ENCODE assay signal across 8 mouse cellular contexts in the genomic region with DNA sequence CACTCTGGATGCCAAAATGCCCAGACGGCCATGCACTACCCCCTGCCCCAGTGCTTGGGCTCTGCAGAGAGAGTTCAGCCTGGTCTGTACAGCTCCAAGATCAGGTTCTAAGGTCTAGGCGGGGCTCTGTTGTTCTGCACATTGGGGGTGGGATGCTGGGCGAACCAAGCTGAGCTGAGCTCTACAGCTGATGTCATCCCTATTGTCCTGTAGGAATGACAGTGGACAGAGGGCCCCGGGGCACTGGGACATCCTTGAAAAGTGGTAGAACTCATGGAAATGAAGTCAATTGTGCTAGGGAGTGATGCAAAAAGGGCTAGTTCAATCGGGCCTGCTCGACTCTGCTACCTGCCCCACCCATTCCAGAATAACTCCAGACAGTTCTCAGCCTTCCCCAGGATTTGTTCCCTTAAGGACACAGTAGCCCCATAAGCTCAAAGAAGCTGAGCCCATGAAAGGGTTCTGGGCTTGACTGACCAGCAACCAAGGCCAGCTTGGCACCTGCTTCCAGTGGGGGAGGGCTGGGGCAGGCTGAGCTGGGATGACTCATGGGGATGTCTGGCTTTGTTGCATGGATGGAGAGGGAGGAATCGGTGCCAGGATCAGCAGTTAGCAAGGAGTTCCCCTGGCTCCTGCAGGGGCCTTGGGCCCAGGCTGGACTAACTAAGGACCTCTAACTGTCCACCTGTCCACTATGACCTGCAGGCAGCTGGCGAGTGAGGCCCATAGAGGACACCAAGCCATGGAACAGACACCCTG. TPM values are rescaled to one million over a fixed set of nuclear protein-coding genes. Genes with fewer than 3 reads are reported as not detected.
DNase-seq lines count a peak whose midpoint lies in the region; ATAC-seq and TF ChIP-seq lines count a peak whose summit lies in the region.

No protein-coding gene starts in this region.

- no peaks in the 10 kb centered on the region for H3K9me3 ChIP-seq in kidney, postnatal 0 days (replicated peaks; ENCODE audit: low read length)
- no peaks in the 10 kb centered on the region for H3K9me3 ChIP-seq in kidney, embryonic 14.5 days (ENCODE audit: control insufficient read depth, low read length)
- H3K9me3 ChIP-seq in heart, postnatal 0 days (replicated peaks; ENCODE audit: control insufficient read depth, low read length): no peaks in the 10 kb centered on the region
- H3K9me3 ChIP-seq in lung, embryonic 16.5 days (ENCODE audit: control insufficient read depth, low read length): no peaks in the 10 kb centered on the region
- no peaks in the 10 kb centered on the region for H3K9me3 ChIP-seq in forebrain, embryonic 13.5 days (replicated peaks)

- DNase-seq in kidney, postnatal 0 days (ENCODE audit: low spot score): no peak
- DNase-seq in Muller cell, postnatal 12 days (ENCODE audit: inconsistent ontology term): peak; percentile 96
- peak; percentile 84 to 88 for DNase-seq in cerebellum, postnatal 10 days
- peak; percentile 63 for DNase-seq in heart, postnatal 0 days (ENCODE audit: low spot score)
- DNase-seq in urinary bladder, postnatal 4 days (ENCODE audit: low spot score in 2 of 2): peak; percentile 75 to 83

- H3K4me2 ChIP-seq in kidney, postnatal 0 days (ENCODE audit: low read length): no peak overlapping the region
- H3K4me2 ChIP-seq in kidney, embryonic 14.5 days (replicated peaks; ENCODE audit: low read depth, low read length): no peak overlapping the region
- no peak overlapping the region for H3K4me2 ChIP-seq in heart, postnatal 0 days (ENCODE audit: low read depth, low read length)
- no peak overlapping the region for H3K4me2 ChIP-seq in lung, embryonic 16.5 days (ENCODE audit: low read depth, low read length)
- no peak overlapping the region for H3K4me2 ChIP-seq in forebrain, embryonic 13.5 days

- no peak overlapping the region for H3K4me3 ChIP-seq in kidney, postnatal 0 days (replicated peaks; ENCODE audit: low read depth, low read length)
- H3K4me3 ChIP-seq in kidney, embryonic 14.5 days (ENCODE audit: low read length): no peak overlapping the region
- H3K4me3 ChIP-seq in heart, postnatal 0 days (ENCODE audit: low read depth, low read length): no peak overlapping the region
- no peak overlapping the region for H3K4me3 ChIP-seq in lung, embryonic 16.5 days (ENCODE audit: low read length)
- no peak overlapping the region for H3K4me3 ChIP-seq in forebrain, embryonic 13.5 days

- H3K36me3 ChIP-seq in kidney, postnatal 0 days (ENCODE audit: insufficient read depth, low read length): no peaks in the 10 kb centered on the region
- H3K36me3 ChIP-seq in kidney, embryonic 14.5 days (ENCODE audit: control insufficient read depth, insufficient read depth, low read length): no peaks in the 10 kb centered on the region
- no peaks in the 10 kb centered on the region for H3K36me3 ChIP-seq in heart, postnatal 0 days (replicated peaks; ENCODE audit: control insufficient read depth, insufficient read depth, low read length)
- no peaks in the 10 kb centered on the region for H3K36me3 ChIP-seq in lung, embryonic 16.5 days (ENCODE audit: control insufficient read depth, insufficient read depth, low read length)
- no peaks in the 10 kb centered on the region for H3K36me3 ChIP-seq in forebrain, embryonic 13.5 days (ENCODE audit: poor library complexity, severe bottlenecking)

- H3K9ac ChIP-seq in kidney, postnatal 0 days (ENCODE audit: low read depth, low read length): no peak overlapping the region
- H3K9ac ChIP-seq in kidney, embryonic 14.5 days (ENCODE audit: low read depth, low read length): no peak overlapping the region
- no peak overlapping the region for H3K9ac ChIP-seq in heart, postnatal 0 days (replicated peaks; ENCODE audit: low read depth, low read length)
- H3K9ac ChIP-seq in lung, embryonic 16.5 days (ENCODE audit: low read length): no peak overlapping the region
- no peak overlapping the region for H3K9ac ChIP-seq in forebrain, embryonic 13.5 days

- 72% methylated on average over 8 of the region's 8 CpGs for WGBS in kidney, postnatal 0 days
- 81% methylated on average over 8 of the region's 8 CpGs for WGBS in kidney, embryonic 14.5 days
- 50% methylated on average over 8 of the region's 8 CpGs for WGBS in heart, postnatal 0 days
- WGBS in lung, embryonic 16.5 days: 65% methylated on average over 8 of the region's 8 CpGs
- 71% methylated on average over 8 of the region's 8 CpGs for WGBS in forebrain, embryonic 13.5 days

- H3K4me1 ChIP-seq in kidney, postnatal 0 days (replicated peaks; ENCODE audit: insufficient read depth, low read length): peaks cover 31% of the 10 kb centered on the region
- peaks cover 38% of the 10 kb centered on the region for H3K4me1 ChIP-seq in kidney, embryonic 14.5 days (ENCODE audit: control insufficient read depth, insufficient read depth, low read length)
- H3K4me1 ChIP-seq in heart, postnatal 0 days (ENCODE audit: control insufficient read depth, insufficient read depth): peaks cover 79% of the 10 kb centered on the region
- peaks cover 71% of the 10 kb centered on the region for H3K4me1 ChIP-seq in lung, embryonic 16.5 days (replicated peaks; ENCODE audit: control insufficient read depth, insufficient read depth, low read length)
- peaks cover 27% of the 10 kb centered on the region for H3K4me1 ChIP-seq in forebrain, embryonic 13.5 days

- no peak for ATAC-seq in kidney, postnatal 0 days (replicated peaks; ENCODE audit: low FRiP score, low read depth)
- no peak for ATAC-seq in kidney, embryonic 14.5 days (ENCODE audit: low FRiP score, low TSS enrichment)
- ATAC-seq in heart, postnatal 0 days (ENCODE audit: insufficient read depth, low read depth): no peak
- ATAC-seq in lung, embryonic 16.5 days (ENCODE audit: low read depth): no peak
- ATAC-seq in forebrain, embryonic 13.5 days: no peak

- no peaks in the 10 kb centered on the region for H3K27me3 ChIP-seq in kidney, postnatal 0 days (ENCODE audit: insufficient read depth, low read length)
- no peaks in the 10 kb centered on the region for H3K27me3 ChIP-seq in kidney, embryonic 14.5 days (ENCODE audit: control insufficient read depth, insufficient read depth, low read length)
- H3K27me3 ChIP-seq in heart, postnatal 0 days (ENCODE audit: control insufficient read depth, insufficient read depth, low read length): no peaks in the 10 kb centered on the region
- H3K27me3 ChIP-seq in lung, embryonic 16.5 days (ENCODE audit: control insufficient read depth, insufficient read depth, low read depth, low read length): no peaks in the 10 kb centered on the region
- H3K27me3 ChIP-seq in forebrain, embryonic 13.5 days: no peaks in the 10 kb centered on the region

- H3K27ac ChIP-seq in kidney, postnatal 0 days: 0 out of 2 replicates have a peak overlapping the region, but pooled peaks have one; percentile 13
- H3K27ac ChIP-seq in kidney, embryonic 14.5 days (ENCODE audit: low read depth, low read length): no peak overlapping the region
- peak overlapping the region; percentile 58 for H3K27ac ChIP-seq in heart, postnatal 0 days (ENCODE audit: low read depth)
- H3K27ac ChIP-seq in lung, embryonic 16.5 days (ENCODE audit: low read length): peak overlapping the region; percentile 56
- H3K27ac ChIP-seq in forebrain, embryonic 13.5 days: no peak overlapping the region

- TF ChIP-seq EP300 in heart, postnatal 0 days (IDR thresholded peaks at IDR 0.05; ENCODE audit: low read depth): no peak

- no peak for TF ChIP-seq CTCF in kidney, postnatal 0 days (IDR thresholded peaks at IDR 0.05; ENCODE audit: low read depth)
- no peak for TF ChIP-seq CTCF in heart, postnatal 0 days (IDR thresholded peaks at IDR 0.05; ENCODE audit: low read depth)

RNA-seq across cellular contexts. Expression of a gene that starts 8.8 kb away (rescaled TPM):
- polyA plus RNA-seq in kidney, postnatal 0 days (2015; fragmentation: Nextera tagmentation; extraction: Ambion mirVana): 1.0 and 1.1 TPM in 2 replicates
- polyA plus RNA-seq in kidney, embryonic 14.5 days (2014; fragmentation: Nextera tagmentation; extraction: Ambion mirVana): 0.79 and 0.97 TPM in 2 replicates
- total RNA-seq in heart, postnatal 0 days (2014; rRNA removed; ENCODE audit: low replicate concordance): 0.46 and 0.50 TPM in 2 replicates
- 1.1 and 1.7 TPM in 2 replicates for polyA plus RNA-seq in heart, postnatal 0 days (2015; fragmentation: Nextera tagmentation; extraction: Ambion mirVana)
- polyA plus RNA-seq in lung, embryonic 16.5 days (2015; fragmentation: Nextera tagmentation; extraction: Ambion mirVana): 2.6 and 3.3 TPM in 2 replicates
- polyA plus RNA-seq in forebrain, embryonic 13.5 days (2015; fragmentation: Nextera tagmentation; extraction: Ambion mirVana): 0.81 and 0.83 TPM in 2 replicates

RNA-seq across cellular contexts. Expression of a gene that starts 38.9 kb away (rescaled TPM):
- polyA plus RNA-seq in kidney, postnatal 0 days (2015; fragmentation: Nextera tagmentation; extraction: Ambion mirVana): 621 and 647 TPM in 2 replicates
- 477 and 494 TPM in 2 replicates for polyA plus RNA-seq in kidney, embryonic 14.5 days (2014; fragmentation: Nextera tagmentation; extraction: Ambion mirVana)
- total RNA-seq in heart, postnatal 0 days (2014; rRNA removed; ENCODE audit: low replicate concordance): 1,221 and 1,316 TPM in 2 replicates
- polyA plus RNA-seq in heart, postnatal 0 days (2015; fragmentation: Nextera tagmentation; extraction: Ambion mirVana): 793 and 811 TPM in 2 replicates
- polyA plus RNA-seq in lung, embryonic 16.5 days (2015; fragmentation: Nextera tagmentation; extraction: Ambion mirVana): 765 and 788 TPM in 2 replicates
- 217 and 236 TPM in 2 replicates for polyA plus RNA-seq in forebrain, embryonic 13.5 days (2015; fragmentation: Nextera tagmentation; extraction: Ambion mirVana)

RNA-seq across cellular contexts. Expression of a gene that starts 44.5 kb away (rescaled TPM):
- polyA plus RNA-seq in kidney, postnatal 0 days (2015; fragmentation: Nextera tagmentation; extraction: Ambion mirVana): 0.60 and 1.2 TPM in 2 replicates
- polyA plus RNA-seq in kidney, embryonic 14.5 days (2014; fragmentation: Nextera tagmentation; extraction: Ambion mirVana): 0.43 and 0.67 TPM in 2 replicates
- not detected in 2 replicates for total RNA-seq in heart, postnatal 0 days (2014; rRNA removed; ENCODE audit: low replicate concordance)
- polyA plus RNA-seq in heart, postnatal 0 days (2015; fragmentation: Nextera tagmentation; extraction: Ambion mirVana): not detected in 2 replicates
- 3.2 and 3.4 TPM in 2 replicates for polyA plus RNA-seq in lung, embryonic 16.5 days (2015; fragmentation: Nextera tagmentation; extraction: Ambion mirVana)
- 0.21 TPM in 1 of 2 replicates, not detected in the other for polyA plus RNA-seq in forebrain, embryonic 13.5 days (2015; fragmentation: Nextera tagmentation; extraction: Ambion mirVana)

RNA-seq across cellular contexts. Expression of a gene that starts 55.5 kb away (rescaled TPM):
- 69.1 and 72.3 TPM in 2 replicates for polyA plus RNA-seq in kidney, postnatal 0 days (2015; fragmentation: Nextera tagmentation; extraction: Ambion mirVana)
- polyA plus RNA-seq in kidney, embryonic 14.5 days (2014; fragmentation: Nextera tagmentation; extraction: Ambion mirVana): 74.4 and 95.1 TPM in 2 replicates
- 61.9 and 71.7 TPM in 2 replicates for total RNA-seq in heart, postnatal 0 days (2014; rRNA removed; ENCODE audit: low replicate concordance)
- 33.7 and 34.0 TPM in 2 replicates for polyA plus RNA-seq in heart, postnatal 0 days (2015; fragmentation: Nextera tagmentation; extraction: Ambion mirVana)
- polyA plus RNA-seq in lung, embryonic 16.5 days (2015; fragmentation: Nextera tagmentation; extraction: Ambion mirVana): 98.9 and 100 TPM in 2 replicates
- polyA plus RNA-seq in forebrain, embryonic 13.5 days (2015; fragmentation: Nextera tagmentation; extraction: Ambion mirVana): 108 and 122 TPM in 2 replicates

Comparison
In these comparisons a context has a peak if more than half of its experiments do, and no peak if none do; other contexts are left out.
1. H3K27ac ChIP-seq: peak in kidney, postnatal 0 days (single experiment), heart, postnatal 0 days (single experiment) and lung, embryonic 16.5 days (single experiment); none in kidney, embryonic 14.5 days (single experiment) and forebrain, embryonic 13.5 days (single experiment).